Mouse (Mus musculus): Measurements from ENCODE around the gene Cars2. TPM values are rescaled to one million over a fixed set of nuclear protein-coding genes. Genes with fewer than 3 reads are reported as not detected.

The Cars2 gene
- polyA plus RNA-seq, 1 experiment from 2014 or later, result 23.5 TPM

DNA sequence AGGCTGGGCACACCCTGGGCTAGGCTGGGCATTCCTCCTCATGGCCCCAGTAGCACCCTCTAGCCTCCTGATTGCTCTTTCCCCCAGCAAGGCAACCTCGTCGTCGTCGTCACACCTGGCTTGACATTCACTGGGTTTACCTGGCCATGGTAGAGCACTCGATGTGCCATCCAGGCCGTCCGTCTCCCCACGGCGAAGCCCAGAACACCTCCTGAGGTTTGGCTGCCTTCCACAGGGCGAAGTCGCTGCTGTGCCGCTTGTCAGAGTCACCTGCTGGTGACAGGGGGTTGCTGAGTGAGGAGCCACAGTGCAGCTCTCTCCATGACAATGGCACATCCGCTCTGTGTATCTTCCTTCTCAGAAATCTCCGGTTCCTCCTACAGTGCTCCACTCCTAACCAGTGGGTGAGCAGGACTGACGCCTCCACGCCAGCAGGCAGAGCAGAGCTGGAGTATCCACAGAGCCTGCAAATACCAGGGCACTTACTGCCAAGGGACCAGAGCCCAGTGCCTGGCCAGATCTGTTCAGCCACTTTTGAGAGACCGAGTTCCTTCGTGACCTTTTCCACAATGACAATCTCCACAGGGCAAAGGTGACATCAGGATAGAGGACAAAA, 20.3 kb downstream of the Cars2 start:
- H3K9me3 ChIP-seq, result no peaks in the 10 kb centered on the region
- 75% methylated on average over 18 of the region's 18 CpGs for WGBS

DNA sequence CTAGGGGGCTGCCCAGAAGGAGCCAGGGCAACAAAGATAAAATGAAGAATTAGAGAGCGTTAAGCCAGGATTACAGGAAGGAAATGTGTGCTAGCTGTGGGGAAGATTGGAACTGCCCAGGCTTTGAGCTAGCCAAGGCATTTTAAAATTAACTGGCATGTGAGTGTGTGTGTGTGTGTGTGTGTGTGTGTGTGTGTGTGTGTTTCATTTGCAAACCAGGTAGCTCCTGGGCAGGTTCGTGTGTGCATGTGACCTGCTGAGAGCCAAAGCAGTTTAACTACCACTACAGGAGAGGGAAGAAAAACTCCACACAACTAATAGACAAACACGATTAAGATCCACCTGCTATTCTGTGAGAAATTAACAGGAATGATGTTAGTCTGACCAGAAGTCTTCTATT, 27.3 kb downstream of the Cars2 start:
- no peaks in the 10 kb centered on the region for H3K27me3 ChIP-seq
- H3K9me3 ChIP-seq, result no peaks in the 10 kb centered on the region
- H3K4me3 ChIP-seq, result no peak overlapping the region
- no peak for ATAC-seq (ENCODE audit: borderline replicate concordance, extremely low read depth, low FRiP score, low TSS enrichment)
- H3K36me3 ChIP-seq, result peaks cover 20% of the 10 kb centered on the region
- no peak overlapping the region for H3K4me2 ChIP-seq
- WGBS, result 77% methylated on average over 3 of the region's 3 CpGs
- no peaks in the 10 kb centered on the region for H3K4me1 ChIP-seq
- H3K27ac ChIP-seq, result no peak overlapping the region
- H3K9ac ChIP-seq, result no peak overlapping the region

More for the DNA sequence above, 20.3 kb downstream of the Cars2 start:
- Histone ChIP-seq H3K4me1 (no peaks in the 10 kb centered on the region), H3K4me2 (no peak overlapping the region), H3K27ac (no peak overlapping the region), H3K9ac (no peak overlapping the region), H3K36me3 (peaks cover 31% of the 10 kb centered on the region), H3K27me3 (no peaks in the 10 kb centered on the region), H3K4me3 (no peak overlapping the region)
- ATAC-seq (ENCODE audit: borderline replicate concordance, extremely low read depth, low FRiP score, low TSS enrichment), result peak; percentile 19; the same call in 1 of the 2 replicates

- no peaks in the 10 kb centered on the region for H3K27me3 ChIP-seq
- 83% methylated on average over 11 of the region's 11 CpGs for WGBS
- peaks cover 43% of the 10 kb centered on the region for H3K36me3 ChIP-seq
These were observed 31.9 kb downstream of the Cars2 start for GRCm38 (mm10) chr8:11518676-11519075.

GRCm38 (mm10) chr8:11518056-11518396, 32.6 kb downstream of the Cars2 start:
- Histone ChIP-seq H3K9ac (no peak overlapping the region), H3K27ac (0 out of 2 replicates have a peak overlapping the region, but pooled peaks have one; percentile 39), H3K27me3 (no peaks in the 10 kb centered on the region), H3K9me3 (no peaks in the 10 kb centered on the region), H3K4me1 (no peaks in the 10 kb centered on the region), H3K4me2 (no peak overlapping the region), H3K4me3 (no peak overlapping the region), H3K36me3 (peaks cover 48% of the 10 kb centered on the region)
- WGBS, result 79% methylated on average over 6 of the region's 6 CpGs
- no peak for ATAC-seq (ENCODE audit: borderline replicate concordance, extremely low read depth, low FRiP score, low TSS enrichment)

More at GRCm38 (mm10) chr8:11518676-11519075, 31.9 kb downstream of the Cars2 start:
- 0 out of 2 replicates have a peak, but pooled peaks have one; percentile 15 for ATAC-seq (ENCODE audit: borderline replicate concordance, extremely low read depth, low FRiP score, low TSS enrichment)
- Histone ChIP-seq H3K9ac (no peak overlapping the region), H3K4me1 (no peaks in the 10 kb centered on the region), H3K4me3 (no peak overlapping the region), H3K27ac (0 out of 2 replicates have a peak overlapping the region, but pooled peaks have one; percentile 39), H3K4me2 (no peak overlapping the region), H3K9me3 (no peaks in the 10 kb centered on the region)

DNA sequence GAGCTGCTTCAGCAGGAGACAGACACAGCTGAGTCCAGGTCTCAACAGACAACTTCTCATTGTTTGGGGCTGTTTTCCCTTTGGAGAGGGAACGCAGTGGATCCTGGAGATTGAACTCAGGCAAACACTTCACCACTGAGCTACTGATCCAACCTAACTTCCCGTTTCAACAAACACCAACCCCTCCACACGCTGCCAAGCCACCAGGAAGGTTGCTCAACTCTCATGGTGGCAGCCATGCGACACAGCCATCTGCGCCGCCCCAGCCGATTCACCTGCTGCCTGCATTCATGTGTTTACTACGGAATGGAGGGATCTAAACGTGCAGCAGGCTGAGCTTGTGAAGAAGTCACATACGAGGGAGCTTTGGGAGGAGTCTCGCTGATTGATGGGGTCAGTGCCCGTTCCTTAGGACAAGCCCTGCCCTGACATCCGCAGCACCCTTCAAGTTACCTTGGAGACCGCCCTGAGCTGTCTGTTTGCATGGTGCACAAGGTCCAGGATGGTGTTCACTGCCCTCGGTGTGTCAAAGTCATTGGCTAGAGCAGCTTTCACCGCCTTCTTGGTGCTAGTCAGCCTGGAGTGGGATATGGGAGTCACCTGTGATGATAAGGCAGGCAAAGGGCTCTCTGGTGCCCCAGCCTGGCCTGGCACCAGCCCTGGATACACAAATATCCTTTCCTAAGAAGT, 33.1 kb downstream of the Cars2 start:
- ATAC-seq (ENCODE audit: borderline replicate concordance, extremely low read depth, low FRiP score, low TSS enrichment), result no peak
- peaks cover 53% of the 10 kb centered on the region for H3K36me3 ChIP-seq
- 65% methylated on average over 16 of the region's 16 CpGs for WGBS
- no peak overlapping the region for H3K4me3 ChIP-seq
- H3K27me3 ChIP-seq, result no peaks in the 10 kb centered on the region
- peak overlapping the region; percentile 22; the same call in 1 of the 2 replicates for H3K27ac ChIP-seq
- no peak overlapping the region for H3K9ac ChIP-seq
- H3K4me1 ChIP-seq, result no peaks in the 10 kb centered on the region
- H3K9me3 ChIP-seq, result no peaks in the 10 kb centered on the region
- no peak overlapping the region for H3K4me2 ChIP-seq

DNA sequence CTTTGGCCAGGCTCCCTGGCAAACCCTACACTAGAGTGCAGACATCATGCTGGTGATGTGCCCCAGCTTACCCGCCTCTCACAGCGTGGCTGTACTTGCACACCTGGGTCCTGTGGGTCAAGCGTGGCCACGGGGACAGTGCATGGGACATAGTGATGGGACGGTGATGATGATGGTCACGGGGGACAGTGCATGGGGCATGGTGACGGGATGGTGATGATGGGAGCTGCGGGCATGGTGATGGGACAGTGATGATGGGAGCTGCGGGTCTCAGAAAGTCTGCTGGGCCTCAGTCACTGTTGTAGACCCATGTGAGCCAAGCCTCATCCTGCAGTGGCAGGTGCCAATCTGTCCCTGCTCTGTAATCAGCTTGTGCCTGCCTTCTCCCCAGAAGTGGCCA, 34.3 kb downstream of the Cars2 start:
- H3K27me3 ChIP-seq, result no peaks in the 10 kb centered on the region
- ATAC-seq (ENCODE audit: borderline replicate concordance, extremely low read depth, low FRiP score, low TSS enrichment), result no peak
- H3K36me3 ChIP-seq, result peaks cover 59% of the 10 kb centered on the region
- H3K4me2 ChIP-seq, result no peak overlapping the region
- H3K27ac ChIP-seq, result no peak overlapping the region
- WGBS, result 96% methylated on average over 9 of the region's 9 CpGs
- no peaks in the 10 kb centered on the region for H3K4me1 ChIP-seq
- H3K9ac ChIP-seq, result no peak overlapping the region
- no peaks in the 10 kb centered on the region for H3K9me3 ChIP-seq
- H3K4me3 ChIP-seq, result no peak overlapping the region

GRCm38 (mm10) chr8:11513247-11513646, 37.3 kb downstream of the Cars2 start:
- no peaks in the 10 kb centered on the region for H3K27me3 ChIP-seq
- H3K4me3 ChIP-seq, result no peak overlapping the region
- no peaks in the 10 kb centered on the region for H3K4me1 ChIP-seq
- H3K9ac ChIP-seq, result no peak overlapping the region
- no peak overlapping the region for H3K27ac ChIP-seq
- no peak overlapping the region for H3K4me2 ChIP-seq
- no peaks in the 10 kb centered on the region for H3K9me3 ChIP-seq
- no peak for ATAC-seq (ENCODE audit: borderline replicate concordance, extremely low read depth, low FRiP score, low TSS enrichment)
- WGBS, result 86% methylated on average over 5 of the region's 5 CpGs
- peaks cover 79% of the 10 kb centered on the region for H3K36me3 ChIP-seq

- Histone ChIP-seq H3K27ac (no peak overlapping the region), H3K9ac (no peak overlapping the region), H3K4me3 (no peak overlapping the region), H3K36me3 (peaks cover 80% of the 10 kb centered on the region), H3K4me2 (no peak overlapping the region), H3K9me3 (no peaks in the 10 kb centered on the region), H3K4me1 (no peaks in the 10 kb centered on the region), H3K27me3 (no peaks in the 10 kb centered on the region)
- WGBS, result 80% methylated on average over 9 of the region's 9 CpGs
- ATAC-seq (ENCODE audit: borderline replicate concordance, extremely low read depth, low FRiP score, low TSS enrichment), result no peak
These were observed 37.9 kb downstream of the Cars2 start for GRCm38 (mm10) chr8:11512711-11513110.

- ATAC-seq (ENCODE audit: borderline replicate concordance, extremely low read depth, low FRiP score, low TSS enrichment), result no peak
- Histone ChIP-seq H3K4me1 (no peaks in the 10 kb centered on the region), H3K27ac (no peak overlapping the region), H3K27me3 (no peaks in the 10 kb centered on the region), H3K4me2 (no peak overlapping the region), H3K9me3 (no peaks in the 10 kb centered on the region), H3K9ac (no peak overlapping the region), H3K36me3 (peaks cover 80% of the 10 kb centered on the region), H3K4me3 (no peak overlapping the region)
- WGBS, result 81% methylated on average over 5 of the region's 5 CpGs
These were observed 39.6 kb downstream of the Cars2 start for GRCm38 (mm10) chr8:11510971-11511370.

- Histone ChIP-seq H3K27ac (no peak overlapping the region), H3K9me3 (no peaks in the 10 kb centered on the region), H3K4me3 (no peak overlapping the region), H3K9ac (no peak overlapping the region), H3K36me3 (peaks cover 84% of the 10 kb centered on the region), H3K27me3 (no peaks in the 10 kb centered on the region), H3K4me2 (no peak overlapping the region), H3K4me1 (no peaks in the 10 kb centered on the region)
- WGBS, result 79% methylated on average over 10 of the region's 10 CpGs
- ATAC-seq (ENCODE audit: borderline replicate concordance, extremely low read depth, low FRiP score, low TSS enrichment), result no peak
These were observed 41.7 kb downstream of the Cars2 start for GRCm38 (mm10) chr8:11508880-11509279.

GRCm38 (mm10) chr8:11506802-11507201, 43.8 kb downstream of the Cars2 start:
- H3K27me3 ChIP-seq, result no peaks in the 10 kb centered on the region
- H3K9me3 ChIP-seq, result no peaks in the 10 kb centered on the region
- ATAC-seq (ENCODE audit: borderline replicate concordance, extremely low read depth, low FRiP score, low TSS enrichment), result no peak
- peaks cover 79% of the 10 kb centered on the region for H3K36me3 ChIP-seq
- H3K4me2 ChIP-seq, result no peak overlapping the region
- H3K4me3 ChIP-seq, result no peak overlapping the region
- H3K4me1 ChIP-seq, result no peaks in the 10 kb centered on the region
- H3K9ac ChIP-seq, result no peak overlapping the region
- no peak overlapping the region for H3K27ac ChIP-seq
- 66% methylated on average over 6 of the region's 6 CpGs for WGBS

DNA sequence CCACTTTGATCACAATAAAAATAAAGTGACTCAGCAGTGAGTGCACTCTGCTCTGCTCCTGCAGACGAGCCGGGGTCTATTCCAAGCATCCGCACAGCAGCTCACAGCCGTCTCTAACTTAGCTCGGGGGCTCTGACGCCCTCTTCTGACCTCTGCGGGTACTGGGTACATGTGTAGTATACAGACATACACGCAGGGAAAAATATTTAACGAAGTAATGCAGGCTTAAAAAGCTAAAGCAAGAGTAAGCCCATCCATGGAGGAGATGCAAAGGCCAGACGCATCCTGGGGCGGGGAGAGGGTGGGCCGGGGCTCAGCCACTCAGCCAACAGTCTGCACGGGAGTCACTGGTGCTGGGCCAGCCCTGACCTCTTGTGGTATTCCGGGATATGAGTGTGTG, 44.5 kb downstream of the Cars2 start:
- H3K4me1 ChIP-seq, result no peaks in the 10 kb centered on the region
- WGBS, result 84% methylated on average over 14 of the region's 14 CpGs
- no peak overlapping the region for H3K4me3 ChIP-seq
- peaks cover 72% of the 10 kb centered on the region for H3K36me3 ChIP-seq
- H3K27ac ChIP-seq, result no peak overlapping the region
- no peak for ATAC-seq (ENCODE audit: borderline replicate concordance, extremely low read depth, low FRiP score, low TSS enrichment)
- H3K4me2 ChIP-seq, result no peak overlapping the region
- H3K9ac ChIP-seq, result no peak overlapping the region
- no peaks in the 10 kb centered on the region for H3K27me3 ChIP-seq
- H3K9me3 ChIP-seq, result no peaks in the 10 kb centered on the region
